In genomic region chr7:19770375-19770754, GRCm38 (mm10) we compare ENCODE assay signal across 8 mouse cellular contexts. TPM values are rescaled to one million over a fixed set of nuclear protein-coding genes. Genes with fewer than 3 reads are reported as not detected.
A peak's percentile ranks its signal among the peaks of the same experiment; 100 is the strongest.
DNase-seq lines count a peak whose midpoint lies in the region; ATAC-seq lines count a peak whose summit lies in the region.

No protein-coding gene starts in this region.

- H3K27ac ChIP-seq in embryonic facial prominence, embryonic 12.5 days: peak overlapping the region; percentile 30; the same call in 1 of the 2 replicates
- H3K27ac ChIP-seq in heart, embryonic 10.5 days: peak overlapping the region; percentile 93
- no peak overlapping the region for H3K27ac ChIP-seq in liver, embryonic 15.5 days (replicated peaks)
- no peak overlapping the region for H3K27ac ChIP-seq in neural tube, embryonic 13.5 days (replicated peaks)

- no peaks in the 10 kb centered on the region for H3K36me3 ChIP-seq in embryonic facial prominence, embryonic 12.5 days
- peaks cover 12% of the 10 kb centered on the region for H3K36me3 ChIP-seq in heart, embryonic 10.5 days
- H3K36me3 ChIP-seq in liver, embryonic 15.5 days (replicated peaks): no peaks in the 10 kb centered on the region
- H3K36me3 ChIP-seq in neural tube, embryonic 13.5 days: no peaks in the 10 kb centered on the region

- WGBS in embryonic facial prominence, embryonic 12.5 days: under 1% methylated on average over 28 of the region's 28 CpGs
- WGBS in heart, embryonic 10.5 days: under 1% methylated on average over 28 of the region's 28 CpGs
- 0% methylated on average over 27 of the region's 28 CpGs for WGBS in liver, embryonic 15.5 days (ENCODE audit: insufficient replicate concordance)
- WGBS in neural tube, embryonic 13.5 days: 0% methylated on average over 28 of the region's 28 CpGs

- peak; percentile 20 to 40 for DNase-seq in layer of hippocampus, adult 18-20 months (ENCODE audit: low spot score in 2 of 2)
- DNase-seq in layer of hippocampus, adult 9-11 months: no peak
- DNase-seq in heart, embryonic 10.5 days (ENCODE audit: low spot score): peak; percentile 95
- peak; percentile 87 to 92 for DNase-seq in kidney, adult 8-10 months
- DNase-seq in thymus, postnatal 0 days (ENCODE audit: low spot score): peak; percentile 47

- peak overlapping the region; percentile 65 for H3K4me2 ChIP-seq in embryonic facial prominence, embryonic 12.5 days (replicated peaks)
- H3K4me2 ChIP-seq in liver, embryonic 15.5 days: peak overlapping the region; percentile 61
- H3K4me2 ChIP-seq in neural tube, embryonic 13.5 days: peak overlapping the region; percentile 69

- peak overlapping the region; percentile 51 for H3K9ac ChIP-seq in embryonic facial prominence, embryonic 12.5 days
- 0 out of 2 replicates have a peak overlapping the region, but pooled peaks have one; percentile 2 for H3K9ac ChIP-seq in liver, embryonic 15.5 days
- H3K9ac ChIP-seq in neural tube, embryonic 13.5 days: peak overlapping the region; percentile 72

- H3K27me3 ChIP-seq in embryonic facial prominence, embryonic 12.5 days: no peaks in the 10 kb centered on the region
- H3K27me3 ChIP-seq in heart, embryonic 10.5 days (ENCODE audit: insufficient read depth, poor library complexity, severe bottlenecking): peaks cover 8% of the 10 kb centered on the region; the same call in 1 of the 2 replicates
- peaks cover 52% of the 10 kb centered on the region for H3K27me3 ChIP-seq in liver, embryonic 15.5 days
- H3K27me3 ChIP-seq in neural tube, embryonic 13.5 days: peaks cover 44% of the 10 kb centered on the region

- H3K4me1 ChIP-seq in embryonic facial prominence, embryonic 12.5 days: peaks cover 26% of the 10 kb centered on the region
- peaks cover 47% of the 10 kb centered on the region for H3K4me1 ChIP-seq in heart, embryonic 10.5 days
- peaks cover 20% of the 10 kb centered on the region for H3K4me1 ChIP-seq in liver, embryonic 15.5 days (replicated peaks)
- H3K4me1 ChIP-seq in neural tube, embryonic 13.5 days (replicated peaks): peaks cover 21% of the 10 kb centered on the region

- H3K4me3 ChIP-seq in embryonic facial prominence, embryonic 12.5 days: peak overlapping the region; percentile 43
- peak overlapping the region; percentile 74 for H3K4me3 ChIP-seq in heart, embryonic 10.5 days
- peak overlapping the region; percentile 41 for H3K4me3 ChIP-seq in liver, embryonic 15.5 days (replicated peaks)
- H3K4me3 ChIP-seq in neural tube, embryonic 13.5 days: peak overlapping the region; percentile 41

- H3K9me3 ChIP-seq in embryonic facial prominence, embryonic 12.5 days: no peaks in the 10 kb centered on the region
- no peaks in the 10 kb centered on the region for H3K9me3 ChIP-seq in heart, embryonic 10.5 days
- no peaks in the 10 kb centered on the region for H3K9me3 ChIP-seq in liver, embryonic 15.5 days (replicated peaks)
- H3K9me3 ChIP-seq in neural tube, embryonic 13.5 days: no peaks in the 10 kb centered on the region

- ATAC-seq in embryonic facial prominence, embryonic 12.5 days (ENCODE audit: insufficient number of reproducible peaks, insufficient read depth, low FRiP score, low TSS enrichment): peak; percentile 80
- ATAC-seq in liver, embryonic 15.5 days (ENCODE audit: insufficient read depth): peak; percentile 57
- ATAC-seq in neural tube, embryonic 13.5 days (ENCODE audit: low read depth): peak; percentile 76

RNA-seq across cellular contexts. Expression of gene Bcam, which starts 0.5 kb away (rescaled TPM):
- 10 to 100 TPM; 12.4 to 12.9 TPM for total RNA-seq in layer of hippocampus, adult 18-20 months (2021)
- 62.3 and 69.1 TPM in 2 replicates for polyA plus RNA-seq in embryonic facial prominence, embryonic 12.5 days (2016; fragmentation: Nextera tagmentation; extraction: Ambion mirVana)
- 140 and 193 TPM in 2 replicates for polyA plus RNA-seq in heart, embryonic 10.5 days (2016; fragmentation: Nextera tagmentation; extraction: Ambion mirVana)
- polyA plus RNA-seq in liver, embryonic 15.5 days (2015; fragmentation: Nextera tagmentation; extraction: Ambion mirVana): 10.3 and 11.3 TPM in 2 replicates
- polyA plus RNA-seq in neural tube, embryonic 13.5 days (2015; fragmentation: Nextera tagmentation; extraction: Ambion mirVana): 14.2 and 16.6 TPM in 2 replicates
- 29.7 and 30.9 TPM in 2 replicates for polyA plus RNA-seq in thymus, postnatal 0 days (2015; fragmentation: Nextera tagmentation; extraction: Ambion mirVana)

RNA-seq across cellular contexts. Expression of gene Nectin2, which starts 20.1 kb away (rescaled TPM):
- 1 to 10 TPM; 5.0 to 5.1 TPM for total RNA-seq in layer of hippocampus, adult 18-20 months (2021)
- polyA plus RNA-seq in embryonic facial prominence, embryonic 12.5 days (2016; fragmentation: Nextera tagmentation; extraction: Ambion mirVana): 95.3 and 97.6 TPM in 2 replicates
- polyA plus RNA-seq in heart, embryonic 10.5 days (2016; fragmentation: Nextera tagmentation; extraction: Ambion mirVana): 130 and 138 TPM in 2 replicates
- polyA plus RNA-seq in liver, embryonic 15.5 days (2015; fragmentation: Nextera tagmentation; extraction: Ambion mirVana): 15.2 and 19.5 TPM in 2 replicates
- polyA plus RNA-seq in neural tube, embryonic 13.5 days (2015; fragmentation: Nextera tagmentation; extraction: Ambion mirVana): 54.6 and 56.2 TPM in 2 replicates
- 7.0 and 7.1 TPM in 2 replicates for polyA plus RNA-seq in thymus, postnatal 0 days (2015; fragmentation: Nextera tagmentation; extraction: Ambion mirVana)

RNA-seq across cellular contexts. Expression of gene Cblc, which starts 26.2 kb away (rescaled TPM):
- total RNA-seq in layer of hippocampus, adult 18-20 months (2021): not detected
- polyA plus RNA-seq in embryonic facial prominence, embryonic 12.5 days (2016; fragmentation: Nextera tagmentation; extraction: Ambion mirVana): 4.4 and 4.8 TPM in 2 replicates
- polyA plus RNA-seq in heart, embryonic 10.5 days (2016; fragmentation: Nextera tagmentation; extraction: Ambion mirVana): 1.1 and 1.2 TPM in 2 replicates
- polyA plus RNA-seq in liver, embryonic 15.5 days (2015; fragmentation: Nextera tagmentation; extraction: Ambion mirVana): 3.5 and 3.8 TPM in 2 replicates
- not detected in 2 replicates for polyA plus RNA-seq in neural tube, embryonic 13.5 days (2015; fragmentation: Nextera tagmentation; extraction: Ambion mirVana)
- 2.6 and 4.2 TPM in 2 replicates for polyA plus RNA-seq in thymus, postnatal 0 days (2015; fragmentation: Nextera tagmentation; extraction: Ambion mirVana)

RNA-seq across cellular contexts. Expression of gene Bcl3, which starts 52.2 kb away (rescaled TPM):
- total RNA-seq in layer of hippocampus, adult 18-20 months (2021): 1 to 10 TPM in 1 of 2 experiments, under 1 TPM in 1; 0.27 to 1.1 TPM
- 2.2 TPM in 2 replicates for polyA plus RNA-seq in embryonic facial prominence, embryonic 12.5 days (2016; fragmentation: Nextera tagmentation; extraction: Ambion mirVana)
- 1.3 and 2.7 TPM in 2 replicates for polyA plus RNA-seq in heart, embryonic 10.5 days (2016; fragmentation: Nextera tagmentation; extraction: Ambion mirVana)
- 4.7 and 5.3 TPM in 2 replicates for polyA plus RNA-seq in liver, embryonic 15.5 days (2015; fragmentation: Nextera tagmentation; extraction: Ambion mirVana)
- 0.32 and 1.8 TPM in 2 replicates for polyA plus RNA-seq in neural tube, embryonic 13.5 days (2015; fragmentation: Nextera tagmentation; extraction: Ambion mirVana)
- polyA plus RNA-seq in thymus, postnatal 0 days (2015; fragmentation: Nextera tagmentation; extraction: Ambion mirVana): 9.5 and 13.1 TPM in 2 replicates

RNA-seq across cellular contexts. Expression of gene Tomm40, which starts 55.1 kb away (rescaled TPM):
- 100 to 1,000 TPM; 110 to 114 TPM for total RNA-seq in layer of hippocampus, adult 18-20 months (2021)
- polyA plus RNA-seq in embryonic facial prominence, embryonic 12.5 days (2016; fragmentation: Nextera tagmentation; extraction: Ambion mirVana): 163 and 174 TPM in 2 replicates
- 237 and 260 TPM in 2 replicates for polyA plus RNA-seq in heart, embryonic 10.5 days (2016; fragmentation: Nextera tagmentation; extraction: Ambion mirVana)
- polyA plus RNA-seq in liver, embryonic 15.5 days (2015; fragmentation: Nextera tagmentation; extraction: Ambion mirVana): 87.2 and 91.8 TPM in 2 replicates
- polyA plus RNA-seq in neural tube, embryonic 13.5 days (2015; fragmentation: Nextera tagmentation; extraction: Ambion mirVana): 117 and 134 TPM in 2 replicates
- polyA plus RNA-seq in thymus, postnatal 0 days (2015; fragmentation: Nextera tagmentation; extraction: Ambion mirVana): 132 and 140 TPM in 2 replicates

Comparison
In these comparisons a context has a peak if more than half of its experiments do, and no peak if none do; other contexts are left out.
1. H3K27ac ChIP-seq: peak in embryonic facial prominence, embryonic 12.5 days (single experiment) and heart, embryonic 10.5 days (single experiment); none in liver, embryonic 15.5 days (single experiment) and neural tube, embryonic 13.5 days (single experiment).
2. H3K9ac ChIP-seq: peak in every context shown above with its lines; median percentile 72 in neural tube, embryonic 13.5 days; 51 in embryonic facial prominence, embryonic 12.5 days; 2 in liver, embryonic 15.5 days.
3. Peak in every context shown above with its lines, with median percentiles within 50 percentile points of each other: ATAC-seq, H3K4me2 ChIP-seq and H3K4me3 ChIP-seq.